Mouse (Mus musculus) gastrocnemius, postnatal 4 days (tissue): ENCODE data around the gene Pdxk. TPM values are rescaled to one million over a fixed set of nuclear protein-coding genes. Genes with fewer than 3 reads are reported as not detected.
A peak's percentile ranks its signal among the peaks of the same experiment; 100 is the strongest.
"Not testable (repeated sequence)": the region's sequence is repeated elsewhere in the genome, so short reads cannot be mapped to it uniquely, and the experiment has no call there.

Source experiments
- DNase-seq, 2 experiments: peaks; one replicate each; pipeline ENCODE4 v3.0.0; 2021 to 2022; ENCODE audit warnings: low spot score in 2 of 2, mixed read lengths in 2 of 2
- total RNA-seq, 2 experiments: library from RNA; stranded (reverse); gene quantifications; 2 replicates each; pipeline ENCODE4 v1.2.3; 2021

Gene Pdxk
- total RNA-seq, 2 experiments from 2014 or later, result 7.9 to 8.2 TPM

GRCm38 (mm10) chr10:78422614-78423013, 42.2 kb downstream of the Pdxk start:
- no peak for DNase-seq

DNA sequence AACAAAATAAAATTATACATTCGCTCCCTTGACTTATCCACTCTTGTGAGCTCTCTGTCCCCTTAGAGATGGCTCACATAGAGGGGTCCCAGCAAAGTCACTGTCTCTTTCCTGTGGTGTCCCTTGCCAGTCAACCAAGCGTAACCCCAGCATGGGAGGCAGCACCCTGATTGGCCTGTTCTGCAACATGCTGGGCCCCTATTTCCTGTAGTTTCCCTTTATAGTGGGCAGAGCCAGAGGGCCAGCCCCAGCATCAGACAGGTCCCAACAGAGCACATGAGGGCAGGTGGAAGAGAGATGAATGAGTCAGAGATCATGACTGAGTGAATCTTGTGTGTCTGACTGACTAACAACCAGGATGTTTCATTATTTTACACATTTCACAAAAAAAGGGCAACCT, 43.8 kb downstream of the Pdxk start:
- DNase-seq, result no peak

GRCm38 (mm10) chr10:78418791-78419190, 46.0 kb downstream of the Pdxk start:
- no peak for DNase-seq

DNA sequence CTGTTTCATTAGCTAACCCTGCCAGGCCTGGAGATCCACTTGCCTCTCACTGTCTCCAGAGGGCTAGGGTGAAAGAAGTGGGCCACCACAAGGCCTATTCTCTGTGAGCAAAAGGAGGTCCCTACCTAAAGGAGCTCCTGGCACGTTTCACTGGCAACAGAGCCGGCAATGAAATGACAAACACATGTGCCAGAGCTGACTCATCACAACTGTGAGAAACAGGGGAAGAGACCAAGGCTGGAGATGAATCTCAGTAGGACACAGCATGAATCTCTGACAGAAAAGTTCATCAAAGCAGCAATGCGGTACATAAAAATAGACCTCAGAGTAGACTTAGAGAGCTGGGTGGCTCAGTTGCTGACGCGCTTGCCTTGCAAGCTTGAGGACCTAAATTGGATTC, 46.9 kb downstream of the Pdxk start:
- no peak for DNase-seq

DNA sequence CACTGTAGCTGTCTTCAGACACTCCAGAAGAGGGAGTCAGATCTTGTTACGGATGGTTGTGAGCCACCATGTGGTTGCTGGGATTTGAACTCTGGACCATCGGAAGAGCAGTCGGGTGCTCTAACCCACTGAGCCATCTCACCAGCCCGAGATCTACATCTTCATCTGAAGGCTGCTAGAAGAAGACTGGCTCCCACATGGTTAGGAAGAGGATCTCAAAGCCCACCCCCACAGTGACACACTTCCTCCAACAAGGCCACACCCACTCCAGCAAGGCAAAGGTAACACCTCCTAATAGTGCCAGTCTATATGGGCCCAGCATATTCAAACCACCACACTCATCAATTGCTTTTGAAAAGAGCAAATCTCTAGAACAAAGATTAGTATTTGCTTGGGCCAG, 49.8 kb downstream of the Pdxk start:
- not testable (repeated sequence) for DNase-seq

GRCm38 (mm10) chr10:78413152-78413520, 51.6 kb downstream of the Pdxk start:
- no peak for DNase-seq

- DNase-seq, result peak; percentile 87 to 89
Observed at GRCm38 (mm10) chr10:78412319-78413151, 52.2 kb downstream of the Pdxk start, which contains the start of gene Rrp1. Gene Rrp1, minus strand, starts transcription at chr10:78413043.

DNA sequence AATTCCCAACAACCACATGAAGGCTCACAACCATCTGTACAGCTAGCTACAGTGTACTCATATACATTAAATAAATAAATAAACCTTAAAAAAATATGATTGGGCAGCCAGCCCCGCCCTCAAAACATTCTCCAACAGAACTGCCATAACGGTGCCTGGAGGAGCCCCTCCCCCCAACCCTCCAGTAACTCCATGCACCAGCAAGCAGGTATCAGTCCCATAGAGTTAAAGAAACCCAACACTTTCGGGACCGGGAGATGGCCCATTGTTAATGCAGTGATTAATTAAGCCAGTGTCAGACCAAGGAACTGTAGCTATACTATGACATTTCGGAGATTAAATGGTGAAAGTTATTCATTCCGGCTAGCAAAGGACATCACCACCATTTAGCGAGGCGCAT, 52.9 kb downstream of the Pdxk start:
- DNase-seq, result no peak

- DNase-seq, result no peak
Observed at GRCm38 (mm10) chr10:78409035-78409788, 55.6 kb downstream of the Pdxk start.

- no peak for DNase-seq
Observed at GRCm38 (mm10) chr10:78407132-78407531, 57.6 kb downstream of the Pdxk start.

DNA sequence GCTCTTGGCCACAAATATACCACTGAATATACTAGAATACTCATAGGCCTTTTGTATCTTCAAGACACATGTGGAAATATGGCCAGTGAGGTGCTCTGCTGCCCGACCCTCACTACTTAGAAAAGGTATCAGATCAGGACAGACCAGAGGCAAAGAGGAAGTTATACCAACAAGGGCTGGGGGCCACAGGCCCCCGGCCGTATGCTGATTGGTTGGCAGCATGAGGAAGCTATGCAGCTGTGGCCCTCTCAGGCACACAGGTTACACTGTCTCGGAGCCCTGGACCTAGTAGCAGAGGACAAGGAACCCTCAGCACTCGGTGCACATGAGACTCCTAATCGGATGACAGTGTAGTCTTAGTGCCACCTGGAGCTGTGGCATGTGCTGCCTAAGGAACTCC, 58.6 kb downstream of the Pdxk start:
- no peak for DNase-seq

DNA sequence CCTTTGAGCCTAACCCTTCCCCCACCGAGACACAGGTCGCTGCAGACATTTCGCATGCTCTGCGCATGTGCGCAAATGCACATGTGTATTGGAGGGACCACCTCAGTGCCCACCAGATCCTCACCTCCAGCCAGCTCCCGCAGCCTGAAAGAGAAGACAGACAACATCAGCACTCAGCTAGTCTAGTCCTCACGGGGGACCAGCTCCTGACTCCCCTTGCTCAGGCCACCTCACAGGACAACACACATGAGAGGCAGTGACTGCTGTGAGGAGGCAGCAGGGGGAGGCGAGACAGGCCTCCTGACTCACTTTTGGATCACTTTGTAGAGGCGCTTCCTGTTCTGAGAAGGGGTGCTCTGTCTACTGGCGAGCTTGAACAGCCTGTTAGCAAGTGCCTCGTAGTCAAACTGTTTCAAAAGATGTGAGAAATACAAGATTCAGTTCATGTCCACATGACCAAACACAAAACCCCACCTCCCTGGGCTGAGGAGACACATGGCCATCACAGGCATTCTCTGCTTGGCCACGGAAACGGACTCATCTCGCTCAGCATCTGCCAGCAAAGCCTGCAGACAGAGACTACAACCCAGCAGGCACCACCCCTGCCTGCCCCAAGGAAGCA, 62.4 kb downstream of the Pdxk start:
- no peak for DNase-seq

- DNase-seq, result no peak
Observed at GRCm38 (mm10) chr10:78401127-78401526, 63.6 kb downstream of the Pdxk start.

- no peak for DNase-seq
Observed at GRCm38 (mm10) chr10:78399090-78399657, 65.6 kb downstream of the Pdxk start.

- no peak for DNase-seq
Observed at GRCm38 (mm10) chr10:78396625-78396885, 68.2 kb downstream of the Pdxk start.

DNA sequence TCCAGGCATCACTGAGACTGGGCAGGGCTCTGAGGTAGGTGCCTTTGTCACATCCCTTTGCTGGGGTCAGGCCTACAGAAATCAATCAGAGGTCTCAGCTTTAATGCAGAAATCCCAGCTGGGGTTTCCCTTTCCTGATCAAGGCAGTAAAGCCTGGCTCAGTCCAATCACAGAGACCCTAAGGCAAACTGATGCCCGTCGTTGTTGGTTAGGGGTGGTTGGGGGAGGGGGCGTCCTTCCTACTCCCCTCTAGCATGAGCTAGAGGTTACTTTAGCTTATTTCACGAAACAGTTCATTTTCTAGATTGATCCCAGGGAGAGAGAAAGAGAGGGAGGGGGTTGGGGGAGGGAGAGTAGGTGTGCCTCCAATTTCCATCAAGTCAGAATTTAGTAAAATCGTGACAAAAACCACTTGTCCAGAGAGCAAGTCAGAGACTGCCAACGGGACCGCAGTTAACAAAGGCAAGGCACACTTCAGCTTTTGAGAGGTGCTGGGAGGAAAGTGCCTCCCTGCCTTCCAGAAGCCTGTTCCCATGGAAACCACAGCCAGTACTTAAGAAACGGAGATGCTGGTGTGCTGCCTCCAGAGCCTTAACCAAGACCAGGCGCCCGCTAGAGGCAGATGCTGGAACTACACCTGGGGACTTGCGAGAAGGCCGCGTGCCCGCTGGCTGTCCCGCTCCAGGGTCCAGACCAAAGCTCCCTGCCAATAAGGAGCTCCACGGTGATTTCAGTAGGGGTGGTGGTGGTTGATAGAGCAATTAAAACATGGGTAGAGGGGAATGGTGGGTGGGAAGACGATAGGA, 68.8 kb downstream of the Pdxk start:
- peak; percentile 83 to 94 for DNase-seq

GRCm38 (mm10) chr10:78395377-78395776, 69.4 kb downstream of the Pdxk start:
- no peak for DNase-seq

DNA sequence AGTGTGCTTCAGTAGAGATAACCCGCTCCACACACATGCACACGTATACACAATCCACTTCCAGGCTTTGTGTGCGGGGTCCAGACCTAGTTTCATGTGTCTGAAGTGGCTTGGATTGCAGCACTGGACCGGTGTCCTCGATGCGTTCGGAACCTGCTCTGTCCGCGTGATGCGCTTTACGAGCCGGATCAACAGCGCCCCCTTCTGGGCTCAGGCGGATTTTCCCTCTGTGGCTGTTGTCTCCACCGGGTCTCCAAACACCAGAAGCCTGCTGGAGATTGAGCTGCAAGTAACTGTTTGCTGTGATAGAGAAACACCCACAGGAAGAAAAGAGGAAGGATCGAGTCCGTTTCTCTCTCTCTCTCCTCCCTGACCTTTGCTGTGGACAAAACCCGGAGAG, 72.7 kb downstream of the Pdxk start:
- DNase-seq, result peak; percentile 72 to 80

DNA sequence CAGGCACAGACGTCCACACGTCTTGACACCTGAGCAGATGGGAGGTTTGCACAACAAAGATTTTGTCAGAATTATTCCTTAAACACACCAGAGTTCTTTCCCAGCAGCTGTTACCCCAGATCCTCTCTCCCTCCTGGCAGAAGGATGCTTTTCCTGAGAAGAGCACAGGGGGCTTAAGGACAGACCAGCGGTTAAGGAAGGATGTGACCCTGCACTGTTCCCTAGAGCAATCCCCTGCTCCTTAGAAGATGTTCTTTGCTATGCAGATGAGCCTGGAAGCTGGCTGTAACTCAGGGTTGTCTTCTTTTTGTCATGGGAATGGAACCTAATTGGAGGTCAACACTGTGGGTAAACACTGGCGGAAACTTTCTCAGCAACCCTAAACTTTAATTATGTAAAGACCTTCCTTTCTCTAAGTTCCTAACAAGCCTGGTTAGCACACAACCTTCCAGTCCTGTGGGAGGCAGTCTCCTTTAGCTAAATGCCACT, 73.7 kb downstream of the Pdxk start:
- no peak for DNase-seq

DNA sequence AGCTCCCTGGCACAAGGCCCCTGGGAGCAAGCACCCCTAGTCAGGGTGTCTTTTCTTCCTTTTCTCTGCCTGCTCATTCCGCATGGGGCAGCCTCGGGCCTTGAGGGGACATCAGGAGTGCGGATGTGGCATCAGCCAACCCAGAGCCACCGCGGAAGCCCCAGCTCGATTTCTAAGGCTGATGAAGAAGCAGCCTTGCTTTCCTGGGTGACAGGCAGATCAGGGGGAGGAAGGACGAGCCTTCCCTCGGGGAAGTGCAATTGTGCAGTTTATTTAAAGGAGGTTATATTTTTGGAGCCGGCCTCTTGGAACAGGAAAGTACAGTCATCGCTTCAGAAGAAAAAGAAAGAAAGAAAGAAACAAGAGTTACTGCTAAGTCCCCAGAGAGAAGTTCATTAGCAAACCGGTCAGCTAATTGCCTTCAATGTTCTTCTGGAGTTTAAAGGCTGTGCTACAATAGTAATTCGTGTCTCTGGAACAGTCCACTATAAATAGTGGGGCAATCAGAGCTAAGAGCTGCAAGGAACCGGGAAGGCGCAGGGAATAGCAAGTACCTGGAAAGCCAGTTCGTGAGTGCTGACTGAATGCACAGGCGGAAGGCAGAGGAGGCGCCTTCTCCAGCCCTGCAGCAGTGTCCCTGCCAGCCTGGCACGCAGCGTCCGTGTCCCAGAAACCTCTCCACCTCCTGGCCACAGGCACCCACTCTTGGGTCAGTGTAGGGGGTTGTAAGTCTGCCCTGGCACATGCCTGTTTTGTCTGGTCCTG, 76.4 kb downstream of the Pdxk start:
- DNase-seq, result no peak
